Mouse (Mus musculus) liver, adult 2 months (tissue): ENCODE data around the gene Foxf1. TPM values are rescaled to one million over a fixed set of nuclear protein-coding genes. Genes with fewer than 3 reads are reported as not detected.
A peak's percentile ranks its signal among the peaks of the same experiment; 100 is the strongest.

Experiments
- DNase-seq: peaks from one replicate; pipeline ENCODE4 v3.0.0-alpha.2; 2011; ENCODE audit warnings: low read depth, low spot score; ENCODE audit errors: extremely low read depth
- H3K27ac ChIP-seq: fragments of 200-500 bp; replicated peaks from 2 replicates; pipeline ENCODE4 v1.5.1; 2012; ENCODE audit warnings: low read depth, mild to moderate bottlenecking, control low read depth, inconsistent platforms, low read length; ENCODE audit not compliant: insufficient read depth
- H3K27me3 ChIP-seq: fragments of 200-500 bp; 2 replicates; pipeline ENCODE4 v1.6.1; 2012; ENCODE audit warnings: mild to moderate bottlenecking, moderate library complexity, low read length, inconsistent platforms; ENCODE audit not compliant: control insufficient read depth, insufficient read depth
- H3K36me3 ChIP-seq: fragments of 200-500 bp; 2 replicates; pipeline ENCODE4 v1.6.1; 2012; ENCODE audit warnings: low read length, inconsistent platforms; ENCODE audit not compliant: control insufficient read depth, insufficient read depth
- H3K4me1 ChIP-seq: fragments of 200-500 bp; 2 replicates; pipeline ENCODE4 v1.6.1; 2011; ENCODE audit warnings: low read length; ENCODE audit not compliant: control insufficient read depth, insufficient read depth
- H3K4me3 ChIP-seq: fragments of 200-500 bp; 2 replicates; pipeline ENCODE4 v1.5.1; 2011; ENCODE audit warnings: low read depth, mild to moderate bottlenecking, control low read depth, low read length, moderate library complexity; ENCODE audit not compliant: insufficient read depth
- H3K79me2 ChIP-seq: fragments of 200-500 bp; 2 replicates; pipeline ENCODE4 v1.6.1; 2012; ENCODE audit warnings: inconsistent platforms, mild to moderate bottlenecking, low read length, moderate library complexity; ENCODE audit not compliant: control insufficient read depth, insufficient read depth
- H3K9ac ChIP-seq: fragments of 200-500 bp; 2 replicates; pipeline ENCODE4 v1.6.1; 2012; ENCODE audit warnings: low read depth, mild to moderate bottlenecking, control low read depth, inconsistent platforms, low read length
- CTCF ChIP-seq: fragments of 200-500 bp; IDR thresholded peaks from 2 replicates; pipeline ENCODE4 v1.5.1; 2011; ENCODE audit warnings: low read depth, low read length, control low read depth
- POLR2A ChIP-seq: fragments of 200-500 bp; IDR thresholded peaks from 2 replicates; pipeline ENCODE4 v1.6.1; 2011; ENCODE audit warnings: low read length, control low read depth; ENCODE audit not compliant: insufficient read depth; ENCODE audit errors: extremely low read depth
- WGBS: fragments of 180-500 bp; shearing (Covaris S2); methylation state at CpG from one replicate; pipeline ENCODE4 v1.1.7; 2018; 5-methylcytosine and 5-hydroxymethylcytosine counted together
- polyA plus RNA-seq: library from polyadenylated mRNA; depleted of rRNA; stranded (reverse); fragments of >200 nt; gene quantifications from 2 replicates; pipeline ENCODE4 v1.2.3, GENCODE M21; 2012
- total RNA-seq: library from RNA; depleted of rRNA; stranded (reverse); fragments of >200 nt; gene quantifications from 2 replicates; pipeline ENCODE4 v1.2.3, GENCODE M21; 2014

The Foxf1 gene
- total and polyA plus RNA-seq, 2 experiments, result 1.4 to 3.1 TPM

- H3K4me3 ChIP-seq, result no peak overlapping the region
- H3K9ac ChIP-seq, result peak overlapping the region; percentile 29; the same call in 1 of the 2 replicates
- H3K27me3 ChIP-seq, result peaks cover 22% of the 10 kb centered on the region
- no peak for DNase-seq
- 4% methylated on average over 48 of the region's 48 CpGs for WGBS
- TF ChIP-seq POLR2A (no peak), CTCF (no peak)
- H3K36me3 ChIP-seq, result no peaks in the 10 kb centered on the region
- H3K4me1 ChIP-seq, result no peaks in the 10 kb centered on the region
- H3K79me2 ChIP-seq, result no peaks in the 10 kb centered on the region
- H3K27ac ChIP-seq, result no peak overlapping the region
Measured at GRCm38 (mm10) chr8:121073174-121074107, 10.7 kb upstream of the Foxf1 start.

GRCm38 (mm10) chr8:121074108-121074847 is 9.9 kb upstream of the Foxf1 start:
- no peak for DNase-seq

GRCm38 (mm10) chr8:121074848-121075145 is 9.4 kb upstream of the Foxf1 start:
- peaks cover 22% of the 10 kb centered on the region for H3K27me3 ChIP-seq
- no peak overlapping the region for H3K4me3 ChIP-seq
- H3K4me1 ChIP-seq, result no peaks in the 10 kb centered on the region
- H3K9ac ChIP-seq, result no peak overlapping the region
- DNase-seq, result no peak
- no peaks in the 10 kb centered on the region for H3K79me2 ChIP-seq
- H3K27ac ChIP-seq, result no peak overlapping the region
- no peak for TF ChIP-seq POLR2A
- TF ChIP-seq CTCF, result no peak
- WGBS, result 4% methylated on average over 10 of the region's 10 CpGs
- H3K36me3 ChIP-seq, result no peaks in the 10 kb centered on the region

More at GRCm38 (mm10) chr8:121074108-121074847, 9.9 kb upstream of the Foxf1 start:
- no peaks in the 10 kb centered on the region for H3K4me1 ChIP-seq
- H3K36me3 ChIP-seq, result no peaks in the 10 kb centered on the region
- no peak overlapping the region for H3K4me3 ChIP-seq
- no peak overlapping the region for H3K27ac ChIP-seq
- no peak overlapping the region for H3K9ac ChIP-seq
- no peak for TF ChIP-seq CTCF
- no peak for TF ChIP-seq POLR2A
- peaks cover 22% of the 10 kb centered on the region for H3K27me3 ChIP-seq
- no peaks in the 10 kb centered on the region for H3K79me2 ChIP-seq
- 11% methylated on average over 15 of the region's 15 CpGs for WGBS

GRCm38 (mm10) chr8:121075936-121076335 is 8.2 kb upstream of the Foxf1 start:
- Histone ChIP-seq H3K36me3 (no peaks in the 10 kb centered on the region), H3K4me3 (no peak overlapping the region), H3K27ac (no peak overlapping the region), H3K79me2 (no peaks in the 10 kb centered on the region), H3K27me3 (peaks cover 27% of the 10 kb centered on the region), H3K4me1 (no peaks in the 10 kb centered on the region), H3K9ac (no peak overlapping the region)
- no peak for DNase-seq
- TF ChIP-seq CTCF (no peak), POLR2A (no peak)
- WGBS, result 9% methylated on average over 13 of the region's 13 CpGs

- TF ChIP-seq POLR2A, result no peak
- TF ChIP-seq CTCF, result no peak
- whole genome bisulfite sequencing, result 16% methylated on average over 7 of the region's 7 CpGs
- H3K27ac ChIP-seq, result no peak overlapping the region
- DNase-seq, result no peak
- no peak overlapping the region for H3K9ac ChIP-seq
- H3K27me3 ChIP-seq, result peaks cover 23% of the 10 kb centered on the region
- H3K4me1 ChIP-seq, result no peaks in the 10 kb centered on the region
- H3K79me2 ChIP-seq, result no peaks in the 10 kb centered on the region
- no peaks in the 10 kb centered on the region for H3K36me3 ChIP-seq
- no peak overlapping the region for H3K4me3 ChIP-seq
Measured at GRCm38 (mm10) chr8:121076555-121076954, 7.6 kb upstream of the Foxf1 start.

- Histone ChIP-seq H3K4me3 (no peak overlapping the region), H3K79me2 (no peaks in the 10 kb centered on the region), H3K9ac (no peak overlapping the region), H3K27ac (no peak overlapping the region), H3K27me3 (peaks cover 21% of the 10 kb centered on the region), H3K4me1 (no peaks in the 10 kb centered on the region), H3K36me3 (no peaks in the 10 kb centered on the region)
- 11% methylated on average over 14 of the region's 14 CpGs for WGBS
- DNase-seq, result no peak
- TF ChIP-seq POLR2A, result no peak
- TF ChIP-seq CTCF, result no peak
Measured at GRCm38 (mm10) chr8:121078721-121079120, 5.5 kb upstream of the Foxf1 start.
